Mouse (Mus musculus) intestine, embryonic 16.5 days (tissue): ENCODE data around the gene Aadac. TPM values are rescaled to one million over a fixed set of nuclear protein-coding genes. Genes with fewer than 3 reads are reported as not detected.

Experiments
- ATAC-seq: fragments of 200-750 bp; cut with Nextera tagmentation; 2 replicates; pipeline ENCODE4 v1.8.0; 2017; ENCODE audit warnings: moderate TSS enrichment, moderate library complexity
- H3K27ac ChIP-seq: fragments of 300-500 bp; sonication (generic); 2 replicates; pipeline ENCODE4 v1.5.1; 2014; ENCODE audit warnings: mild to moderate bottlenecking, low read length
- H3K27me3 ChIP-seq: fragments of 300-500 bp; sonication (generic); replicated peaks from 2 replicates; pipeline ENCODE4 v1.6.1; 2014; ENCODE audit warnings: low read length, control low read depth, mixed read lengths; ENCODE audit not compliant: control insufficient read depth, insufficient read depth
- H3K36me3 ChIP-seq: fragments of 300-500 bp; sonication (generic); 2 replicates; pipeline ENCODE4 v1.6.1; 2014; ENCODE audit warnings: low read length, control low read depth; ENCODE audit not compliant: control insufficient read depth, insufficient read depth
- H3K4me1 ChIP-seq: fragments of 300-500 bp; sonication (generic); 2 replicates; pipeline ENCODE4 v1.6.1; 2014; ENCODE audit warnings: low read length, control low read depth, mixed read lengths; ENCODE audit not compliant: control insufficient read depth, insufficient read depth
- H3K4me2 ChIP-seq: fragments of 300-500 bp; sonication (generic); 2 replicates; pipeline ENCODE4 v1.6.1; 2014; ENCODE audit warnings: low read depth, low read length, control low read depth
- H3K4me3 ChIP-seq: fragments of 300-500 bp; sonication (generic); 2 replicates; pipeline ENCODE4 v1.5.1; 2014; ENCODE audit warnings: mild to moderate bottlenecking, low read length
- H3K9ac ChIP-seq: fragments of 300-500 bp; sonication (generic); 2 replicates; pipeline ENCODE4 v1.6.1; 2014; ENCODE audit warnings: low read depth, low read length
- H3K9me3 ChIP-seq: fragments of 300-500 bp; sonication (generic); 2 replicates; pipeline ENCODE4 v1.6.1; 2016; ENCODE audit warnings: low read length, control low read depth; ENCODE audit not compliant: control insufficient read depth
- WGBS: fragments of 180-500 bp; shearing (Covaris S2); extraction: QIAGEN DNeasy Blood & Tissue Kit; methylation state at CpG from one replicate; pipeline ENCODE4 v1.1.7; 2014; 5-methylcytosine and 5-hydroxymethylcytosine counted together
- polyA plus RNA-seq: library from polyadenylated mRNA; unstranded; fragments of >200 nt; fragmentation: Nextera tagmentation; extraction: Ambion mirVana; gene quantifications from 2 replicates; pipeline ENCODE4 v1.2.1, GENCODE M21; 2015

Aadac gene
- polyA plus RNA-seq, 1 experiment from 2014 or later, result 290 TPM

- Histone ChIP-seq H3K9ac (no peak overlapping the region), H3K4me1 (0 out of 2 replicates have a peak, but pooled peaks cover 3% of the 10 kb centered on the region), H3K4me2 (no peak overlapping the region), H3K4me3 (no peak overlapping the region), H3K9me3 (no peaks in the 10 kb centered on the region), H3K36me3 (no peaks in the 10 kb centered on the region), H3K27me3 (no peaks in the 10 kb centered on the region), H3K27ac (peak overlapping the region; percentile 82)
- WGBS, result 37% methylated on average over 1 of the region's 1 CpGs
- ATAC-seq, result no peak
Measured at GRCm38 (mm10) chr3:60057809-60058082, 32.2 kb downstream of the Aadac start.

- no peak overlapping the region for H3K4me3 ChIP-seq
- H3K9me3 ChIP-seq, result no peaks in the 10 kb centered on the region
- ATAC-seq, result peak; percentile 68
- H3K27me3 ChIP-seq, result no peaks in the 10 kb centered on the region
- no peak overlapping the region for H3K27ac ChIP-seq
- no peaks in the 10 kb centered on the region for H3K36me3 ChIP-seq
- H3K9ac ChIP-seq, result no peak overlapping the region
- WGBS, result 60% methylated on average over 1 of the region's 1 CpGs
- H3K4me1 ChIP-seq, result peaks cover 3% of the 10 kb centered on the region; the same call in 1 of the 2 replicates
- H3K4me2 ChIP-seq, result no peak overlapping the region
Measured at GRCm38 (mm10) chr3:60078883-60079415, 53.4 kb downstream of the Aadac start.

GRCm38 (mm10) chr3:60080572-60080971 lies 55.1 kb downstream of the Aadac start:
- Histone ChIP-seq H3K36me3 (no peaks in the 10 kb centered on the region), H3K27me3 (no peaks in the 10 kb centered on the region), H3K9me3 (no peaks in the 10 kb centered on the region), H3K4me3 (no peak overlapping the region), H3K9ac (no peak overlapping the region), H3K4me1 (peaks cover 3% of the 10 kb centered on the region; the same call in 1 of the 2 replicates), H3K4me2 (no peak overlapping the region), H3K27ac (no peak overlapping the region)
- 52% methylated on average over 4 of the region's 4 CpGs for WGBS
- 0 out of 2 replicates have a peak, but pooled peaks have one; percentile 37 for ATAC-seq

- H3K9me3 ChIP-seq, result no peaks in the 10 kb centered on the region
- ATAC-seq, result no peak
- no peaks in the 10 kb centered on the region for H3K27me3 ChIP-seq
- H3K4me1 ChIP-seq, result peaks cover 3% of the 10 kb centered on the region; the same call in 1 of the 2 replicates
- no peak within 1 kb of the TSS for H3K9ac ChIP-seq
- H3K27ac ChIP-seq, result no peak within 1 kb of the TSS
- WGBS, result 73% methylated on average over 4 of the region's 4 CpGs
- H3K4me3 ChIP-seq, result no peak within 1 kb of the TSS
- H3K36me3 ChIP-seq, result no peaks in the 10 kb centered on the region
- no peak within 1 kb of the TSS for H3K4me2 ChIP-seq
Measured at GRCm38 (mm10) chr3:60081648-60082047, 56.1 kb downstream of the Aadac start, which contains the start of gene Sucnr1. TSS of gene Sucnr1 (plus strand) at chr3:60081869.

GRCm38 (mm10) chr3:60082746-60083145 lies 57.2 kb downstream of the Aadac start:
- Histone ChIP-seq H3K4me3 (no peak overlapping the region), H3K4me1 (peaks cover 3% of the 10 kb centered on the region; the same call in 1 of the 2 replicates), H3K27ac (no peak overlapping the region), H3K36me3 (no peaks in the 10 kb centered on the region), H3K27me3 (no peaks in the 10 kb centered on the region), H3K9ac (no peak overlapping the region), H3K9me3 (no peaks in the 10 kb centered on the region), H3K4me2 (no peak overlapping the region)
- ATAC-seq, result no peak
- WGBS, result 91% methylated on average over 3 of the region's 3 CpGs

- 89% methylated on average over 2 of the region's 2 CpGs for WGBS
- ATAC-seq, result no peak
- no peak overlapping the region for H3K9ac ChIP-seq
- H3K36me3 ChIP-seq, result no peaks in the 10 kb centered on the region
- no peak overlapping the region for H3K4me2 ChIP-seq
- no peak overlapping the region for H3K4me3 ChIP-seq
- H3K4me1 ChIP-seq, result peaks cover 3% of the 10 kb centered on the region; the same call in 1 of the 2 replicates
- no peaks in the 10 kb centered on the region for H3K27me3 ChIP-seq
- no peak overlapping the region for H3K27ac ChIP-seq
- H3K9me3 ChIP-seq, result no peaks in the 10 kb centered on the region
Measured at GRCm38 (mm10) chr3:60085729-60086128, 60.2 kb downstream of the Aadac start.

Other genes starting within 250 kb of the Aadac start
- not detected in 2 replicates for gene Gm8298, start 164.7 kb upstream of the Aadac start, polyA plus RNA-seq
- gene C130079G13Rik, start 100.5 kb upstream of the Aadac start, polyA plus RNA-seq, result not detected in 2 replicates
- not detected in 2 replicates for gene Aadacl2, start 19.0 kb upstream of the Aadac start, polyA plus RNA-seq
- 0.47 and 0.70 TPM in 2 replicates for gene Sucnr1, start 56.2 kb downstream of the Aadac start, polyA plus RNA-seq